Mouse (Mus musculus) kidney, embryonic 16.5 days (tissue): ENCODE data around the gene Pik3c2b. TPM values are rescaled to one million over a fixed set of nuclear protein-coding genes. Genes with fewer than 3 reads are reported as not detected.

Experiments used
- ATAC-seq: fragments of 200-750 bp; cut with Nextera tagmentation; 2 replicates; pipeline ENCODE4 v1.8.0; 2017; ENCODE audit warnings: moderate TSS enrichment; ENCODE audit not compliant: low FRiP score, low TSS enrichment
- H3K27ac ChIP-seq: fragments of 300-500 bp; sonication (generic); 2 replicates; pipeline ENCODE4 v1.5.1; 2014; ENCODE audit warnings: low read length
- H3K27me3 ChIP-seq: fragments of 300-500 bp; sonication (generic); 2 replicates; pipeline ENCODE4 v1.6.1; 2014; ENCODE audit warnings: low read length, control low read depth, mixed read lengths; ENCODE audit not compliant: insufficient read depth
- H3K36me3 ChIP-seq: fragments of 300-500 bp; sonication (generic); 2 replicates; pipeline ENCODE4 v1.6.1; 2014; ENCODE audit warnings: low read length, control low read depth, mixed read lengths; ENCODE audit not compliant: insufficient read depth
- H3K4me1 ChIP-seq: fragments of 300-500 bp; sonication (generic); 2 replicates; pipeline ENCODE4 v1.6.1; 2014; ENCODE audit warnings: low read length, control low read depth, mixed read lengths; ENCODE audit not compliant: insufficient read depth
- H3K4me2 ChIP-seq: fragments of 300-500 bp; sonication (generic); replicated peaks from 2 replicates; pipeline ENCODE4 v1.6.1; 2014; ENCODE audit warnings: low read depth, low read length
- H3K4me3 ChIP-seq: fragments of 300-500 bp; sonication (generic); 2 replicates; pipeline ENCODE4 v1.5.1; 2014; ENCODE audit warnings: mild to moderate bottlenecking, low read length
- H3K9ac ChIP-seq: fragments of 300-500 bp; sonication (generic); replicated peaks from 2 replicates; pipeline ENCODE4 v1.6.1; 2014; ENCODE audit warnings: low read length
- H3K9me3 ChIP-seq: fragments of 300-500 bp; sonication (generic); 2 replicates; pipeline ENCODE4 v1.6.1; 2016; ENCODE audit warnings: low read length, control low read depth
- WGBS: fragments of 180-500 bp; shearing (Covaris S2); extraction: QIAGEN DNeasy Blood & Tissue Kit; methylation state at CpG from one replicate; pipeline ENCODE4 v1.1.7; 2014; 5-methylcytosine and 5-hydroxymethylcytosine counted together
- polyA plus RNA-seq: library from polyadenylated mRNA; unstranded; fragments of >200 nt; fragmentation: Nextera tagmentation; extraction: Ambion mirVana; gene quantifications from 2 replicates; pipeline ENCODE4 v1.2.1, GENCODE M21; 2015

Pik3c2b gene
- polyA plus RNA-seq, 1 experiment from 2014 or later, result 5.1 TPM

GRCm38 (mm10) chr1:133069275-133070120 lies 24.0 kb downstream of the Pik3c2b start:
- H3K9me3 ChIP-seq, result no peaks in the 10 kb centered on the region
- 0 out of 2 replicates have a peak, but pooled peaks cover 5% of the 10 kb centered on the region for H3K36me3 ChIP-seq
- H3K4me2 ChIP-seq, result no peak overlapping the region
- H3K9ac ChIP-seq, result 0 out of 2 replicates have a peak overlapping the region, but pooled peaks have one; percentile 18
- no peak overlapping the region for H3K4me3 ChIP-seq
- H3K27me3 ChIP-seq, result no peaks in the 10 kb centered on the region
- H3K4me1 ChIP-seq, result peaks cover 10% of the 10 kb centered on the region; the same call in 1 of the 2 replicates
- ATAC-seq, result no peak
- WGBS, result 76% methylated on average over 12 of the region's 12 CpGs
- peak overlapping the region; percentile 71 for H3K27ac ChIP-seq

- ATAC-seq, result no peak; the same call in 1 of the 2 replicates
- Histone ChIP-seq H3K4me3 (no peak overlapping the region), H3K4me1 (peaks cover 10% of the 10 kb centered on the region; the same call in 1 of the 2 replicates), H3K36me3 (0 out of 2 replicates have a peak, but pooled peaks cover 5% of the 10 kb centered on the region), H3K9me3 (no peaks in the 10 kb centered on the region), H3K9ac (no peak overlapping the region), H3K27me3 (no peaks in the 10 kb centered on the region), H3K4me2 (no peak overlapping the region), H3K27ac (peak overlapping the region; percentile 71)
- 59% methylated on average over 5 of the region's 5 CpGs for WGBS
These were observed 24.7 kb downstream of the Pik3c2b start for GRCm38 (mm10) chr1:133070157-133070556.

- Histone ChIP-seq H3K4me2 (no peak overlapping the region), H3K9ac (no peak overlapping the region), H3K27ac (peak overlapping the region; percentile 83; the same call in 1 of the 2 replicates), H3K4me1 (peaks cover 17% of the 10 kb centered on the region), H3K36me3 (no peaks in the 10 kb centered on the region), H3K9me3 (no peaks in the 10 kb centered on the region), H3K27me3 (no peaks in the 10 kb centered on the region), H3K4me3 (no peak overlapping the region)
- 83% methylated on average over 16 of the region's 16 CpGs for WGBS
- no peak for ATAC-seq
These were observed 26.4 kb downstream of the Pik3c2b start for GRCm38 (mm10) chr1:133071666-133072381.

- H3K9me3 ChIP-seq, result no peaks in the 10 kb centered on the region
- no peak overlapping the region for H3K4me2 ChIP-seq
- no peak overlapping the region for H3K9ac ChIP-seq
- H3K27ac ChIP-seq, result peak overlapping the region; percentile 83
- peak; percentile 72 for ATAC-seq
- peaks cover 30% of the 10 kb centered on the region for H3K4me1 ChIP-seq
- H3K27me3 ChIP-seq, result no peaks in the 10 kb centered on the region
- no peaks in the 10 kb centered on the region for H3K36me3 ChIP-seq
- WGBS, result 43% methylated on average over 9 of the region's 9 CpGs
- no peak overlapping the region for H3K4me3 ChIP-seq
These were observed 27.9 kb downstream of the Pik3c2b start for GRCm38 (mm10) chr1:133073327-133073856.

- no peak overlapping the region for H3K4me3 ChIP-seq
- peak overlapping the region; percentile 39; the same call in 1 of the 2 replicates for H3K27ac ChIP-seq
- H3K27me3 ChIP-seq, result no peaks in the 10 kb centered on the region
- no peak overlapping the region for H3K4me2 ChIP-seq
- no peaks in the 10 kb centered on the region for H3K36me3 ChIP-seq
- ATAC-seq, result no peak
- H3K9me3 ChIP-seq, result no peaks in the 10 kb centered on the region
- WGBS, result 89% methylated on average over 13 of the region's 13 CpGs
- H3K4me1 ChIP-seq, result peaks cover 27% of the 10 kb centered on the region
- no peak overlapping the region for H3K9ac ChIP-seq
These were observed 29.1 kb downstream of the Pik3c2b start for GRCm38 (mm10) chr1:133074541-133074940.

- Histone ChIP-seq H3K4me1 (peaks cover 20% of the 10 kb centered on the region; the same call in 1 of the 2 replicates), H3K27ac (no peak overlapping the region), H3K9ac (no peak overlapping the region), H3K27me3 (no peaks in the 10 kb centered on the region), H3K36me3 (no peaks in the 10 kb centered on the region), H3K9me3 (no peaks in the 10 kb centered on the region), H3K4me3 (no peak overlapping the region), H3K4me2 (no peak overlapping the region)
- ATAC-seq, result no peak
- 61% methylated on average over 6 of the region's 6 CpGs for WGBS
These were observed 30.4 kb downstream of the Pik3c2b start for GRCm38 (mm10) chr1:133075651-133076400.

GRCm38 (mm10) chr1:133076681-133077514 lies 31.4 kb downstream of the Pik3c2b start:
- Histone ChIP-seq H3K9ac (no peak overlapping the region), H3K27me3 (no peaks in the 10 kb centered on the region), H3K27ac (0 out of 2 replicates have a peak overlapping the region, but pooled peaks have one; percentile 11), H3K36me3 (no peaks in the 10 kb centered on the region), H3K9me3 (no peaks in the 10 kb centered on the region), H3K4me2 (no peak overlapping the region), H3K4me3 (no peak overlapping the region), H3K4me1 (peaks cover 20% of the 10 kb centered on the region; the same call in 1 of the 2 replicates)
- peak; percentile 64 for ATAC-seq
- WGBS, result 26% methylated on average over 20 of the region's 20 CpGs

- H3K4me2 ChIP-seq, result no peak overlapping the region
- H3K4me3 ChIP-seq, result no peak overlapping the region
- no peak overlapping the region for H3K9ac ChIP-seq
- WGBS, result 47% methylated on average over 12 of the region's 12 CpGs
- H3K4me1 ChIP-seq, result peaks cover 20% of the 10 kb centered on the region; the same call in 1 of the 2 replicates
- peak overlapping the region; percentile 2; the same call in 1 of the 2 replicates for H3K27ac ChIP-seq
- no peaks in the 10 kb centered on the region for H3K36me3 ChIP-seq
- ATAC-seq, result 0 out of 2 replicates have a peak, but pooled peaks have one; percentile 16
- H3K9me3 ChIP-seq, result no peaks in the 10 kb centered on the region
- no peaks in the 10 kb centered on the region for H3K27me3 ChIP-seq
These were observed 32.3 kb downstream of the Pik3c2b start for GRCm38 (mm10) chr1:133077606-133078337.
